Mouse (Mus musculus): ENCODE data around the gene Klf3. TPM values are rescaled to one million over a fixed set of nuclear protein-coding genes. Genes with fewer than 3 reads are reported as not detected.

The Klf3 gene
- polyA plus RNA-seq, 1 experiment from 2014 or later = 38.6 TPM

GRCm38 (mm10) chr5:64806600-64806999 lies 3.4 kb downstream of the Klf3 start:
- Histone ChIP-seq H3K36me3 (ENCODE audit: control insufficient read depth, insufficient read depth, low read length) (no peaks in the 10 kb centered on the region; the same call in 1 of the 2 replicates), H3K9ac (ENCODE audit: low read length) (peak overlapping the region; percentile 65), H3K4me2 (ENCODE audit: low read depth, severe bottlenecking) (peak overlapping the region; percentile 52), H3K27me3 (ENCODE audit: control insufficient read depth, insufficient read depth, low read length) (no peaks in the 10 kb centered on the region), H3K27ac (replicated peaks; ENCODE audit: low read depth, low read length) (peak overlapping the region; percentile 89), H3K9me3 (ENCODE audit: control insufficient read depth, low read length) (no peaks in the 10 kb centered on the region), H3K4me3 (ENCODE audit: low read depth, low read length) (no peak overlapping the region), H3K4me1 (ENCODE audit: control insufficient read depth, insufficient read depth, low read length) (peaks cover 48% of the 10 kb centered on the region)
- ATAC-seq (ENCODE audit: insufficient number of reproducible peaks, low FRiP score, low TSS enrichment, low read depth) (no peak), DNase-seq (ENCODE audit: low spot score) (no peak)
- 9% methylated on average over 2 of the region's 2 CpGs for WGBS

DNA sequence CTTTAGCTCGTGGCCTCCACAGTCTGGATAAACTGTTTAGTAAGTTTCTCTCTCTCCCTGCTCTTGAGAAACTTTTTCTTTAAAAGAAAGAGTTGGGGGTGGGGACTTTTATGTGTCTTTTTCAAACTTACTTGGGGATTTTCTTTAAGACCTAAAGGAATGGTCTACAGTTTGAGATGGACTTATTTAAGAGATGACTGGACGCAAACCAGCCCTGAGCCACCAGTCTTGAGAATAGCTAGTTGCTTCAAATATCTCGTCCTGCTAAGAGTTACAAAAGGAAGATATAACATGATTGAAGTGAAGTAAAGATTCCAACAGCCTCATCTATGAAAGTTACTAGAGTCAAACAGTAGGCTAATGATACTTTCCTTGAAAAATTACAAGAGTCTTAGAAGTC lies 4.0 kb downstream of the Klf3 start:
- Histone ChIP-seq H3K27me3 (ENCODE audit: control insufficient read depth, insufficient read depth, low read length) (no peaks in the 10 kb centered on the region), H3K4me1 (ENCODE audit: control insufficient read depth, insufficient read depth, low read length) (peaks cover 53% of the 10 kb centered on the region), H3K9me3 (ENCODE audit: control insufficient read depth, low read length) (no peaks in the 10 kb centered on the region), H3K27ac (replicated peaks; ENCODE audit: low read depth, low read length) (no peak overlapping the region), H3K9ac (ENCODE audit: low read length) (no peak overlapping the region), H3K4me3 (ENCODE audit: low read depth, low read length) (no peak overlapping the region), H3K36me3 (ENCODE audit: control insufficient read depth, insufficient read depth, low read length) (no peaks in the 10 kb centered on the region; the same call in 1 of the 2 replicates), H3K4me2 (ENCODE audit: low read depth, severe bottlenecking) (no peak overlapping the region)
- WGBS = 71% methylated on average over 3 of the region's 3 CpGs
- no peak for ATAC-seq (ENCODE audit: insufficient number of reproducible peaks, low FRiP score, low TSS enrichment, low read depth)
- no peak for DNase-seq (ENCODE audit: low spot score)

DNA sequence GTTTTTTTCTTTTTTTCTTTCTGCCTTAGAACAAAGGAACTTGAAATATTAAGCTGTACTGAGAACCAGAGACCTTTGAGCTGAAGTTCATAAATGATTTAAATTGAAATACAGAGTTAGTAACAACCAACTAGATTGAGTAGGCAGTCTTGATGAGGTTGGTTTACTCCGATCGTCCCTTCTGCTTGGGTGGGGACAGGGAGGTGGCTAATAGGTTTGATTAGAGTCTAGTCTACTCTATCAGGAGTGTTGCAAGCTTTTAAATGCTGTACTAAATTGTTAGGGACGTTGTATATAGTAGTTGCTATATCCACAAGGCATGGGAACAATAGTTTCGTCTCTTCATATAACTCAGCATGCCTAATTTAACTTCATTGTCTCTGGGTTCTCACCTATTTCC lies 4.4 kb downstream of the Klf3 start:
- 66% methylated on average over 4 of the region's 4 CpGs for WGBS
- Histone ChIP-seq H3K27me3 (ENCODE audit: control insufficient read depth, insufficient read depth, low read length) (no peaks in the 10 kb centered on the region), H3K36me3 (ENCODE audit: control insufficient read depth, insufficient read depth, low read length) (no peaks in the 10 kb centered on the region; the same call in 1 of the 2 replicates), H3K4me3 (ENCODE audit: low read depth, low read length) (no peak overlapping the region), H3K27ac (replicated peaks; ENCODE audit: low read depth, low read length) (no peak overlapping the region), H3K4me1 (ENCODE audit: control insufficient read depth, insufficient read depth, low read length) (peaks cover 58% of the 10 kb centered on the region), H3K4me2 (ENCODE audit: low read depth, severe bottlenecking) (peak overlapping the region; percentile 20; the same call in 1 of the 2 replicates), H3K9me3 (ENCODE audit: control insufficient read depth, low read length) (no peaks in the 10 kb centered on the region), H3K9ac (ENCODE audit: low read length) (no peak overlapping the region)
- no peak for ATAC-seq (ENCODE audit: insufficient number of reproducible peaks, low FRiP score, low TSS enrichment, low read depth)
- no peak for DNase-seq (ENCODE audit: low spot score)

- H3K36me3 ChIP-seq (ENCODE audit: control insufficient read depth, insufficient read depth, low read length) = no peaks in the 10 kb centered on the region; the same call in 1 of the 2 replicates
- no peak for ATAC-seq (ENCODE audit: insufficient number of reproducible peaks, low FRiP score, low TSS enrichment, low read depth)
- H3K27ac ChIP-seq (replicated peaks; ENCODE audit: low read depth, low read length) = no peak overlapping the region
- H3K9ac ChIP-seq (ENCODE audit: low read length) = peak overlapping the region; percentile 43
- no peak overlapping the region for H3K4me3 ChIP-seq (ENCODE audit: low read depth, low read length)
- H3K9me3 ChIP-seq (ENCODE audit: control insufficient read depth, low read length) = no peaks in the 10 kb centered on the region
- DNase-seq (ENCODE audit: low spot score) = no peak
- H3K4me2 ChIP-seq (ENCODE audit: low read depth, severe bottlenecking) = peak overlapping the region; percentile 20; the same call in 1 of the 2 replicates
- 59% methylated on average over 24 of the region's 24 CpGs for WGBS
- H3K4me1 ChIP-seq (ENCODE audit: control insufficient read depth, insufficient read depth, low read length) = peaks cover 62% of the 10 kb centered on the region
- no peaks in the 10 kb centered on the region for H3K27me3 ChIP-seq (ENCODE audit: control insufficient read depth, insufficient read depth, low read length)
Measured at GRCm38 (mm10) chr5:64808106-64809010, 5.2 kb downstream of the Klf3 start.

DNA sequence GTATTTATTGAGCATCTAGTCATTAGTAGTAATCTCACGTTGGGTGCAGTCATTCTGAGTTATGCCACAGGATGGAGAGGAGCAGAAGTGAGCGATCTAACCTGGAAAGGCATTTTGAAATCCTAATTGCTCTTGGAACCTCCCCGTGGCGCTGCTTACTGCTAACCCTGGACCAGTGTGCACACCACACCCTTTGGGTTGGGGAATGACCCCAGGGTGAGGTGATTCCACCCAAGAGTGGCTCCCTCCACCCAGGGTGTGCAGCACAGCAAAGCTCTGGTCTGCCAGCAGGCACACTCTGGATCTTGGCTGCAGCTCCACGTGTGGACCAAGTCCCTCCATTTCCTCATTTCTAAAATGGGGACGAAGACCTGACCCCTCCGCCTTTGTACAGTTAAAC lies 6.1 kb downstream of the Klf3 start:
- no peak overlapping the region for H3K27ac ChIP-seq (replicated peaks; ENCODE audit: low read depth, low read length)
- peaks cover 62% of the 10 kb centered on the region for H3K4me1 ChIP-seq (ENCODE audit: control insufficient read depth, insufficient read depth, low read length)

GRCm38 (mm10) chr5:64809864-64810263 lies 6.7 kb downstream of the Klf3 start:
- no peaks in the 10 kb centered on the region; the same call in 1 of the 2 replicates for H3K36me3 ChIP-seq (ENCODE audit: control insufficient read depth, insufficient read depth, low read length)
- DNase-seq (ENCODE audit: low spot score) = no peak
- no peak overlapping the region for H3K27ac ChIP-seq (replicated peaks; ENCODE audit: low read depth, low read length)
- no peak overlapping the region for H3K4me3 ChIP-seq (ENCODE audit: low read depth, low read length)
- ATAC-seq (ENCODE audit: insufficient number of reproducible peaks, low FRiP score, low TSS enrichment, low read depth) = no peak
- H3K9ac ChIP-seq (ENCODE audit: low read length) = no peak overlapping the region
- H3K9me3 ChIP-seq (ENCODE audit: control insufficient read depth, low read length) = no peaks in the 10 kb centered on the region
- no peak overlapping the region for H3K4me2 ChIP-seq (ENCODE audit: low read depth, severe bottlenecking)
- whole genome bisulfite sequencing = 90% methylated on average over 11 of the region's 11 CpGs
- peaks cover 62% of the 10 kb centered on the region for H3K4me1 ChIP-seq (ENCODE audit: control insufficient read depth, insufficient read depth, low read length)
- H3K27me3 ChIP-seq (ENCODE audit: control insufficient read depth, insufficient read depth, low read length) = no peaks in the 10 kb centered on the region

More for the DNA sequence above, 6.1 kb downstream of the Klf3 start:
- Histone ChIP-seq H3K4me3 (ENCODE audit: low read depth, low read length) (no peak overlapping the region), H3K4me2 (ENCODE audit: low read depth, severe bottlenecking) (no peak overlapping the region; the same call in 1 of the 2 replicates), H3K9ac (ENCODE audit: low read length) (no peak overlapping the region), H3K36me3 (ENCODE audit: control insufficient read depth, insufficient read depth, low read length) (no peaks in the 10 kb centered on the region; the same call in 1 of the 2 replicates), H3K27me3 (ENCODE audit: control insufficient read depth, insufficient read depth, low read length) (no peaks in the 10 kb centered on the region), H3K9me3 (ENCODE audit: control insufficient read depth, low read length) (no peaks in the 10 kb centered on the region)
- ATAC-seq (ENCODE audit: insufficient number of reproducible peaks, low FRiP score, low TSS enrichment, low read depth) = no peak
- WGBS = 92% methylated on average over 7 of the region's 7 CpGs
- no peak for DNase-seq (ENCODE audit: low spot score)

GRCm38 (mm10) chr5:64810860-64811499 lies 7.8 kb downstream of the Klf3 start:
- H3K4me2 ChIP-seq (ENCODE audit: low read depth, severe bottlenecking) = peak overlapping the region; percentile 30; the same call in 1 of the 2 replicates
- peak overlapping the region; percentile 80 for H3K27ac ChIP-seq (replicated peaks; ENCODE audit: low read depth, low read length)
- no peaks in the 10 kb centered on the region for H3K27me3 ChIP-seq (ENCODE audit: control insufficient read depth, insufficient read depth, low read length)
- H3K36me3 ChIP-seq (ENCODE audit: control insufficient read depth, insufficient read depth, low read length) = no peaks in the 10 kb centered on the region; the same call in 1 of the 2 replicates
- H3K4me3 ChIP-seq (ENCODE audit: low read depth, low read length) = no peak overlapping the region
- H3K9ac ChIP-seq (ENCODE audit: low read length) = peak overlapping the region; percentile 27; the same call in 1 of the 2 replicates
- peaks cover 53% of the 10 kb centered on the region for H3K4me1 ChIP-seq (ENCODE audit: control insufficient read depth, insufficient read depth, low read length)
- 2% methylated on average over 9 of the region's 9 CpGs for WGBS
- DNase-seq (ENCODE audit: low spot score) = peak; percentile 55
- no peaks in the 10 kb centered on the region for H3K9me3 ChIP-seq (ENCODE audit: control insufficient read depth, low read length)
- peak; percentile 73 for ATAC-seq (ENCODE audit: insufficient number of reproducible peaks, low FRiP score, low TSS enrichment, low read depth)

DNA sequence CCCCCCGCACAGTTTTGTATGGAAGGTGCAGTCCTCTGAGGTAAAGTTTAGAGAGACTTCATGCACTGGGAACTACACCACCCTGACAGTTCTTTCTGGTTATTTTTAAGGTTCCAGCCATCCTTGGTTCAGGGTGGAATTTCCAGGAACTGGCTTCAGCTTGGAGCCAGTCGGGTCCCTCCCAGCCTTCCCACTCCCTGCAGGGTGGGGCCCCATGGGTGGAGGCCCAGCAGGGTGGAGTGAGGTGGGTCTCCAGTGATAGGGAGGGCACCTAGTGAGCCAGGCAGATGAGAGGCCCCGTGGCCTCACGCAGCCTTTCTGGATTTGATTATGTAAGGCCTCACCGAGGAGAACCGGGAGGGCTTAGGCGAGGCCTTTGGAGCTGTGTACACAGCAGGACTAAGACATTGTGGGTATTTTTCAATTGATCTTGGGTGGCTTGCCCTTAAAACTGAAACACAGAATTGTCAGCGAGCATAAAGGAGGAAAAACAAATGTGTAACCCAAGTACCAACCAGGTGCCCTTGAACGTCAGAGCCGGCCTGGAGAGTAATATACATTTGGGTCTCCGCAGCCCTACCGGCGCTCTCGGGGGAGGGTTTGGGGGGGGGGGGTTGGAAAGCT lies 8.4 kb downstream of the Klf3 start:
- ATAC-seq (ENCODE audit: insufficient number of reproducible peaks, low FRiP score, low TSS enrichment, low read depth) = peak; percentile 48; the same call in 1 of the 2 replicates
- H3K9me3 ChIP-seq (ENCODE audit: control insufficient read depth, low read length) = no peaks in the 10 kb centered on the region
- peaks cover under 1% of the 10 kb centered on the region; the same call in 1 of the 2 replicates for H3K36me3 ChIP-seq (ENCODE audit: control insufficient read depth, insufficient read depth, low read length)
- H3K4me3 ChIP-seq (ENCODE audit: low read depth, low read length) = 0 out of 2 replicates have a peak overlapping the region, but pooled peaks have one; percentile 8
- 4% methylated on average over 14 of the region's 14 CpGs for WGBS
- DNase-seq (ENCODE audit: low spot score) = peak; percentile 47
- peak overlapping the region; percentile 30; the same call in 1 of the 2 replicates for H3K4me2 ChIP-seq (ENCODE audit: low read depth, severe bottlenecking)
- H3K27me3 ChIP-seq (ENCODE audit: control insufficient read depth, insufficient read depth, low read length) = no peaks in the 10 kb centered on the region
- peak overlapping the region; percentile 80 for H3K27ac ChIP-seq (replicated peaks; ENCODE audit: low read depth, low read length)
- H3K4me1 ChIP-seq (ENCODE audit: control insufficient read depth, insufficient read depth, low read length) = peaks cover 46% of the 10 kb centered on the region
- H3K9ac ChIP-seq (ENCODE audit: low read length) = peak overlapping the region; percentile 52

Measured in limb, embryonic 11.5 days (tissue).